Mouse (Mus musculus): ENCODE results near the gene Kif14.
"Not testable (repeated sequence)": the region's sequence is repeated elsewhere in the genome, so short reads cannot be mapped to it uniquely, and the experiment has no call there.

Gene Kif14

DNA sequence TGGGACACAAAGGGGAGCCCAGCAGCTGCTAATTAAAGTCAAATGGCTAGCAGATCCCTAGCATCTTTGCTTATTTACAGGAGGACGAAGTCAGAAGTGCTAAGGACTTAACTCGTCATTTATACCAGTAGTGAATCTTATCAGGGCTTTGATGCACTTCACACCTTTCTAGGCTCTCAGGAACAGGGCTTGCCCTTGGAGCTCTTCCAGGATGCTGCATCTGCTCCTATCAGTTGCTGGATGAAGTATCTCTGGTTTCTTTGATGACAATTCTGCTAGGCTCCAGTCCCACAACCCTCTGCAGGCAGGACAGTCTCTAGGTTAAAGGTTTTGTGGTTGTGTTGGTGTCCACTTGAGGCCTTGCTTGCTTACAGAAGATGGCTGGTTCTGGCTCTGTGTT is 26.1 kb downstream of the Kif14 start:
- DNase-seq: no peak

DNA sequence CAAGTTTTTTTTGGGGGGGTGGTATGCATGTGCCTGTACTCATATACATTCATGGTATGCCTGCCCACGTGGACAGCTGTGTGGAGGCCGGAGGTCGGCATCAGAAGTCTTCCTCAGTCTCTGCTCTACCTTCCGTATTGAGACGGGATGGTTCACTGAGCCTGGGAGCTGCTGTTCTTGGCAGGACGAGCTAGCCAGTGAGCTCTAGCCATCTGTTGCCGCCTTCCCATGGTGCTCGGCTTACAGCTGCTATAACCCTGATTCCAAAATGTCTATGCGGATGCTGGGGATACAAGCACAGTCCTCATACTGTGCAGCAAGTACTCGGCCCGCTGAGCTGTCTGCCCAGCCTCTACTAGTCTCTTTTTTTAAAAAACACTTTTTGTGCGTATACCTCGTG is 33.2 kb downstream of the Kif14 start:
- DNase-seq: no peak

DNA sequence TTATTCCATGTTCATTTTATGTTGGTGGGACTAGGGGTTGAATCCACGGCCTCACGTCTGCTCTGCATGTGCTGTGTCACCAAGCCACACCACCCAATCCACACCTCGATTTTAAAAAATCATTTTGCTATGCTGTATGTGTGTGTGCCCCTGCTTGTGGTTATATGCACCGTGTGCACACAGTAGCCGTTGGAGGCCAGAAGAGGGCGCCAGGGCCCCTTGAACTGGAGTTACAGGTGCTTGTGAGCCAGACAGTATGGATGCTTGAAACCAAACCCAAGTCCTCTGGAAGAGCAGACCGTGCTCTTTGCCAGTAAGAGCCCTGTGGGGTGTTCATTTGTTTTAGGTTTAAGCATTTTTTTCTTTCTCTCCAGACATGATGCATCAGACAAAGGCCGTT is 36.8 kb downstream of the Kif14 start:
- DNase-seq: no peak

DNA sequence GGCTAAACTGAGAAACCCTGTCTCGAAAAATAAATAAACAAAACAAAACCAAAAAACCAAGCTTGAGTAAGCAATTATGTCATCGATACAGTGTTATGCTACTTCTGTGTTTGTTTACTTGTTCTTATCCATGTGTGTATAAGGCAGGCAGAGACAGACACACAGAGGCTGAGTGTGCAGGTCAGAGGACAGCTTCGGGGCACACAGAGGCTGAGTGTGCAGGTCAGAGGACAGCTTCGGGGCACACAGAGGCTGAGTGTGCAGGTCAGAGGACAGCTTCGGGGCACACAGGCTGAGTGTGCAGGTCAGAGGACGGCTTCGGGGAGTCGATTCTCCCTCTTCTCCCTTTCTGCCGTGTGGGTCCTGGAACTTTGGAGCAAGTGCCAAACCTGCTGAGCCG is 40.1 kb downstream of the Kif14 start:
- DNase-seq: not testable (repeated sequence)

DNA sequence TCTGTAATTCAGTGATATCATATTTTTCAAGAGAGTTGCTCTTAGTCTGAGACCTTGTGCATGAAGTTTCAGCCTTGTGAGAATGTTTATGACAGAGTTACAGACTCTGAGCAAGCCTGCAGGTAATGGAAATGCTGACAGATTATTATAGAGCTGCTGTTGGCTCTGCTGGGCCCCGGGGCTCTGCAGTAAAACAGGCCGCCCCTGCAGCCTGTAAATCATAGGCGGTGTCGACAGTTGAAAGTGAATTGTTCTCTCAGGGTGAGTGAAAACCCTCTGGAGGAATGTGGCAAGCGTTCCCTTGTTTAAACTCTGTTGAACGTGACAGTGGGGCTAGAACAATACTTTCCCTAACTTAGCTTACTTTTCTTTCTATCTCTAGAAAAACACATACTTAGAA is 46.2 kb downstream of the Kif14 start:
- peak; percentile 34 for DNase-seq

DNA sequence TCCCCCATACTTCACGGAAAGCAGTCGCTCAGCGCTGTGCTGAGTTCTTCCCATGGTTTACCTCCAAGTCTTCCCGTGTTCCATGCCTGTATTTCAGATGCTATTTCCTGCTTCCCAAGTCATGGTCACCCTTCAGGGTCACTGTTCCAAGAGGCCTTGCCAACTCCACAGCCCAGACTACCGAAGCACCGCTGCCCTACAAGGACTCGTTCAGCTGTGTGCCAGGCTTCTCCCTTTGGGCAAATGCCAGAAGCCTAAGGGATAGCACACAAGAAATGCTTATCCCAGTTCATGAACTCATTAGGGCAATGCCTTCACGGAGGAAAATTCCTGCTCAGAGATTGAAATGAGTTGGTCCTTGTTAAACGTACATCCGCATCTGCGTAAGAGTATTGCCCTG is 47.0 kb downstream of the Kif14 start:
- no peak for DNase-seq

DNA sequence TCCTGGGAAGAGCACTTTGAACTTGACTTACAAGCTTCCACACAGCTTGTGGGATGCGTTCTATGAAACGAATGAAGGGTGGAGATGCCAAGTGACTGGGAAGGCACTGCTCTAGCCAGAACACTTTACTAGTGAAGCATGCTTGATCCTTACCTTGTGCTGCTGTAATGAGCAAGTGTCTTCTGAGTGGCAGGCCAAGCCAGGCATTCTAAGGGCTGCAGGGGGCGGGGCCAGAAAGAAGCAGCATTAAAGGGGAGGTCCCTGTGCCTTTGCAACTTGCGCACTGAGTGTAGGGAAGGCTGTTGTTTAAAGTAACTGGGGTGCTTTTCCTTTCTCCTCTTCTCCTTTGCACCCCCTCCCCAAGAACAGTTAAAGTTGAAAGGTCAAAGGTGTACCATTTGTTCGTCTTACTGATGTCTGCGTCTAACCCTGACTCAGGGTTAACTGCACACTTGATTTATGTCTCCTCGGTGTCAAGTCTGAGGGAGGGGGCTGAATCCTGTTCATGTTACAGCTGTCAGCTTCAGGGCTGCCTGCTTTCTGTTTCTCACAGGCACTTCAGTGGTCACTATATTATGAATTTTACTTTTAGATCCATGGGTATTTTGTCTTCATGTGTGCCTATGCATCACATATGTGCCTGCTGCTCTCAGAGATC is 52.7 kb downstream of the Kif14 start:
- peak; percentile 43 for DNase-seq

DNA sequence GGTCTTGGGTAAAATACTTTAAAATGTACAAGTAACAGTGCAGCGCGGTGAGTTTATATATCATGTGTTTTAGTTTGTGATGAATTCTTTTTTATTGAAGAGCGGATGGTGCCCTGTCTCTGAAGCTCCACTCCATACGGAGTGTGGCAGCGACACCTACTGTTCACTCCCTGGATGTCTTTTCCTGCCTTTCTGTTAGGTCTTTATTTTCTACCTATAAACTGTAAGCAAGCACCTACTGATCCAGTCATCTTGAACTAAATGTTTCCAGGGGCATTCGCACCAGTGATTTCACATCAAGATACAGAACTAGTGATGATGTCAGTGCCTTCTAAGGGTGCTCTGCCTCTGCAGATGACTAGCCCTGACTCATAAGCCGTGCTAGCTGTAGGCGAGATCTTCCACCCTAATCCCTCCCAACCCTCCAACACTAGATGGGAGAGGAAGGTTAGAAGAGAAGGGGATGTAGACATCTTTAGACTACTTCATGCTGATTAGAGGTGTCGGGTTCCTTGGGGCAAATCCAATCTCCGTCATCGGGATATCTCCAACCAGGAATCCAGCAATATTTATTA is 55.3 kb downstream of the Kif14 start:
- DNase-seq: peak; percentile 50

DNA sequence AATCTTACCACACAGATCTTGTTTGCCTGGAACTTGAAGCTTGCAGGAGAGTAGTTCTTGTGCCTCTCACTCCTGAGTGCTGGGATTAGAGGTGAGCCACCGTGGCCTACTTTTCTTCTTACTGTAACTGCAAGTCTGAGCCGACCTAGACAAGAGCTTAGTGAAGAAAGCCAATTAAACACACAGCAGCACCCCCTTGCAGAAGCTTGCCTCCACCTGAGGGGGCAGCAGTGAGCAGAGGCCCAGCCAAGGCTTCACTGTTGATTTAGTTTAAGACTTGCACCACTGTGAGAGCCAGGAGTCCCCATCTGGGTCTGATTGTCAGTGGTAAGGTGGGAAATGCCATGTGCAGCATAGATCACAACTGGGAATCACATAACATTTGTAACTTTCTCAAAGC is 58.8 kb downstream of the Kif14 start:
- peak; percentile 80 for DNase-seq

DNA sequence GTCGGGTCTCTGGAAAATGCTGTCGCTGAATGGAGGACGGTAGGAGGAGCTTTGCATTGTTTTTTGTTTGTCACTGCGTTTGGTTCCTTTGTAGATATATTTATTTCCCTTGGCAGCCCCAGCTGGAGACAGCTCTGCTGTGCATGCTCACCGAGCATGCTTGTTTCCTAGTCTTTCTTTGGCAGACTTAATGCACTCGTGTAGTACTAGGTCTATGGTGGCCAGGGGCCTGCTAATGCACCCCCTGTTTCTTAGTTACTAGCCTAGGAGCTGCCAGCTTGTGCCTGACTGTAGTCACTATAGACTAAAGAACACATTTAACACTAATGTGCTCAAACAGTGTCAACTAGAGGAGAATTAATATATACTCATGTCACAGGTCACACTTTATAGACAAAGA is 59.7 kb downstream of the Kif14 start:
- DNase-seq: no peak

DNA sequence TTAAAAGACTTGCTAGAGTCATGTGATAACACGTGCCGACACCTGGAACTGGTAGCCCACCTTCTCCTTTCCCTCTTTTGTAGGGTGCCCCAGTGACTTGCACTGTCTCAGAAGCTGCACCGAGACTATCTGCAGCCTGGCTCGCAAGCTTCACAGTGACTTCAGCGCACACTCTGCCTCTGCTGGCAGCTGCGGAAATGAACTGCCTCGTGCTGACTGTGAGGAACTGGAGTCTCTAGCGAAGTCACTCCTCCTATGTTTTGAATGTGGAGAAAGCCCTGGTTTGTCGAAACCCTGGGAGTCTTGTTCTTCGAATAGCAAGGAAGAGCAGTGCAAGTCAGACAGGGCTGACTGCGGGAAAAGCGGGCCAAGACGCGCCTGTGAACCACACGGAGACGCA is 61.0 kb downstream of the Kif14 start:
- no peak for DNase-seq

DNA sequence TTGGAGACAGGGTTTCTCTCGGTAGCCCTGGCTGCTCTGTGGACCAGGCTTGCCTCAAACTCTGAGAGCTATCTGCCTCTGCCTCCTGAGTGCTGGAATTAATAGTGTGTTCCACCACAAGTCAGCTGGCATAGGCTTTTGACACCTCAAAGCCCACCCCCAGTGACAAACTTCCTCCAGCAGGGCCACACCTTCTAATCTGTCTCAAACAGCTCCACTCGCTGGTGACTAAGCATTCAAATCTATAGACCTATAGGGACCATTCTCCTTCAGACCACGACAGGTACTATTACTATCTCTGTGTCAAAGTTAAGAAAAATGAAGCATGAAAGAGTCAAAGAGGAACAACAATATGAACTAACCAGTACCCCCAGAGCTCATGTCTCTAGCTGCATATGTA is 66.4 kb downstream of the Kif14 start:
- no peak for DNase-seq

DNA sequence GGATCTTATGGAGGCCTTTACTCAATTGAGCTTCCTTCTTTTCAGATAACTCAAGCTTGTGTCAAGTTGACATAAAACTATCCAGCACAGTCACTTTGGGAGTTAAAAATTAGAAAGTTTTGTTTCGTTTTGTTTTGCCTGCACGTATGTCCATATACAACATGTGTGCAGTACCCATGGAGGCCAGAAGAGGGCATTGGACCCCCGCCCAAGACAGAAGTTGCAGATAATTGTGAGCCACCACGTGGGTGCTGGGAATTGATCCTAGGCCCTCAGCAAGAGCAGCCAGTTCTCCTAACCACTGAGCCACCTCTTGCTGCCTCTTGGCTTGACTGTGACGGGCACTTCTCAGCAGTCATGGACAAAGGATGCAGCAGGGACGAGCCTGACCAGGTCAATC is 70.8 kb downstream of the Kif14 start:
- DNase-seq: no peak

DNA sequence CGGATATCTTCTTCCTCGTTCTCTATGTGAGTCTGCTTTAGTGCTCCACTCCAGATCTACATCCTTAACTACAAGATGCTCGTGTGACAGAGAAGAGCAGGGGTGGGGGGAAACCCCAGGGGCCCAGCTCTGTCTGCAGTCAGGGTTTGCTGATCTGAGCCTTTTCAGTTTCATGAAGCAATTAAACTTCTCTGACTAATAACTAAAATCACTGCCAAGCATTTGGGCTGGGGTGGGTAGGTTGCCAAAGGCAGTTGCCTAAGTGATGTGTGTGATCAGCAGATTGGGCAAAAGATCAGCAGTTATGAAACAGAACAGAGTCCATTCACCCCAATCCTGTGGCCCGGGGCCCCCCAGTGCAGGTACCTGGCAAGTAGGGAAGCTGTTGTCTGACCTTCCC is 72.1 kb downstream of the Kif14 start:
- DNase-seq: no peak

DNA sequence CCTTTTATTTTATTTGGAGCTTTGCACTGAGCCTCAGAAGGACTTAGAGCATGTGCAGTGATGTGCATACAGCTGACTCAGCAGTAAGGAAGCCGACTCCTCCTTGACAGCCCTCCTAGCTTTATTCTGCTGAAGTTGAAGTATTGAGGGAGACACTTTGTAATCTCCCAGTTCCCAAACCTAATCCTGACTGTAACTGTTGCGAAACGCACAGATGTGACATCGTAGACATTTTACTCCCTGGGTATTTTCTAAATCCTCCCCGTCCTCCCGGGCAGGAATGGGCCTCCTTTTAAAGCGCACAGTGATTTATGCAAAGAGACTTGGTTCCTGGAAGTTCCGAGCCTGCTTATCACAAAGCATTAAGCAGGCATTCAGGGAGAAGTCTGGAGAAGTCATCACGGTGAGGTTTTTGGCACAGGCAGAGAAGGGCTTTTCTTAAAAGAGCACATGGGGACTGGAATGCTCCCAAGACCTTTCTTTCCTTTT is 74.3 kb downstream of the Kif14 start:
- DNase-seq: peak; percentile 18

DNA sequence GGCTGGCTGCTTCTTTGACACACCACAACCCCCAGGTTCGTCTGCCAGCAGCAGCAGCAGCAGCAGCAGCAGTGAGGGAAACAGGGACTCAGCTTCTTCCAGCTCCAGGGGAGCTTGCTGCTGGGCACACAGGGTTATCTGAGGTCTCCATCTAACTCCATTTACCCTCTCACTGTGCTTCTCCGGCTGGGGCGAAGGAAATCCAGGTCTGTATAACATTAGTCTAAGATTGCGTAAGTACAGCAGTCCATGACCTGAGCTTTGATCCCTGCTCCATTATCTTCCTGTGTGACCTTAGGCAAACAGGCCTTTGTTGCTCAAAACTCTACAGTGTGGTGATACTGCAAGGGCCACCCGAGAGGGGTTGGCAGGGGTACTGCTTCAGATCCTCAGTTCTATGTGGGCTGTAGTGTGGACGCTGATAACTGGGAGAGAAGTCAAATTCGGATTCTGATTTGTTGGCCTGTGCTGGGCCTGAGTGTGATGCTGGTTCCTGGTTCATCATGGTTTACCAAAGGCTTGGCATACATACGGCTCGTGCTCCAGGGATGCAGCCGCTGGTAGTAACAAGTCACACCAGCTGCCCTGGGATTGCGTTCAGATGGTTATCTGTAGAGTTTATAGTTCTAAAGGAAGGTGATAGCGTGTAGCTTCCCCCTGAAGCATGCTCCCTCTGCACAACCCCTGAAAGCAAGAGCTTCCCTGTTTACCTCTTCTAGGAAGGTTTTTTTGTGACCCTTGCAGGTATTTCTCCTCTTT is 75.7 kb downstream of the Kif14 start:
- DNase-seq: peak; percentile 19

DNA sequence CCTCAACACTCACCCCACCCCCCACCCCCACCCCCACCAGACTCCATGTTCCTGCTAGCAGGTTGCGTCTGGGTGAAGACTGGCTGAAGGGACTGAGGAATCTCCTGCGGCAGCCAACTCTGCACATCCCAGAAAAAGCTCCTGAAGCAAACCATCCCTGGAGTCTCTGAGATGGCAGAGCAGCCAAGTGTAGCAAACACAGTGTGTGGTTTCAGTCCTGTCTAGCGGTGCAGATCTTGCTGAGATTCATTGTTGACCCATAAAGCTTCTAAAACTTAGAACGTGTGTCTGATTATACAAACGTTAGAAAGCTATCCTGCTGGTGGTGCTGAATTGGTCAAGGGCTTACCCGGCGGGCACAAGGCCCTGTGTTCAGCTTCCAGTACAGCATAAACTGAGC is 77.8 kb downstream of the Kif14 start:
- no peak for DNase-seq

DNA sequence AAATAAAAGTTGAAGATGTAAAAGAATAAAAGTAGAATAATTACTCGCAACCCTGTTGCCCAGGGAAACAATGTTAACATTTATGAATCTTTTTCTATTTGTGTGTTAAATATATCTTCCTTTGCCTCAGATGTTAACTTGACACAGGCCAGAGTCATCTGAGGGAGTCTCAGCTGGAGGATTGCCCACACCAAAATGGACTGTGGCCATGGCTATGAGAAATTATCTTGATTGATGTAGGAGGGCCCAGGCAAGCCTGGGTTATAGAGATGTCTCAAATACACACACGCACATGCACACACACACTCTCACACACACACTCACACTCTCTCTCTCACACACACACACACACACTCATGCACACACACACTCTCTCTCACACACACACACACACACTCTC is 80.9 kb downstream of the Kif14 start:
- no peak for DNase-seq

DNA sequence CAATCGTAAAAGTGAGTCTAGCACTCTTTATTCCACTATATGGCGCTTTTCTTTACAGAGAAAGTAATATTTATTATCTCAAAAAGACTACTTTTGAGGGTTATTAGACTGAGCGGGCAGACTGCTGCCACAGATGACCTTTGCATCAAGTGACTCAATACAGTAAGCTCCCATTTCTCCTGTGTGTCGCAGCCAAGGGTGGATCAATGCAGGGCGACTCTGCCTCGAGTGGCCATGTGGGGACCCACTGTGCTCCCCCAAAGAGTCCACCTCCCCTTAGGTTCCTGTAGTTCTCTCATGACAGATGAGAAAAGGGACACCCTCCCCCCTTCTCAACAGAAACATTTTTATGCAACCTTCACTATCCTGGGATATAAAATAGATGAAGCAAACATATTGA is 84.1 kb downstream of the Kif14 start:
- no peak for DNase-seq

DNA sequence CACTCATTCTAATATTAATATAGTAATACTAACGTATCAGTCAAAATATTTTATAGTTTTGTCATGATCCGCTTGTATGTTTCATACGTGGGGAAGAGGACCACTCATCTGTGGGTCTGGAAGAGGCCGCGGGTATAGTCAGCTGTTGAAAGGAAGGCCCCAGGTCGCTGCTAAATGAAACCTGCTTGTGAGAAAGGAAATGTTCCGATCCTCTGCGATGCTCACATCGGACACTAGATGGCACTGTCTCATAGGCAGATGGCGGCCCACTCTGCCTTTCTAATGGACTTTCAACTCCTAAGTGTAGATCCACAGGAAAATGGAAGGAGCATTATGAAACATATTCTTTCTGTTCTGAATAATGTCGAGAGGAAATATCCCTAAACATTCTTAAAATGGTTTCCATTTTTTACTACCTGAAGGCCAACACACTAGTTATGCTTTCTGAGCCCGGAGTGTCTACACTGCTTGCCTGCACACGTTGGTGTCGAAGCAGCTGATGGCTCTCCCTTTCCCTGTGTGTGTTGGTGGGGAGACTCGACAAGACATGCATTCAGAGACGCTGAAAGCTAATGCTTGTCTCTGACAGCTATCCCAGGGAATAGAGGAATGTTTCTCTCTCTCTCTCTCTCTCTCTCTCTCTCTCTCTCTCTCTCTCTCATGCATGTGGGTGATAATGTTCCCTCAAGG is 84.9 kb downstream of the Kif14 start:
- peak; percentile 84 for DNase-seq

DNA sequence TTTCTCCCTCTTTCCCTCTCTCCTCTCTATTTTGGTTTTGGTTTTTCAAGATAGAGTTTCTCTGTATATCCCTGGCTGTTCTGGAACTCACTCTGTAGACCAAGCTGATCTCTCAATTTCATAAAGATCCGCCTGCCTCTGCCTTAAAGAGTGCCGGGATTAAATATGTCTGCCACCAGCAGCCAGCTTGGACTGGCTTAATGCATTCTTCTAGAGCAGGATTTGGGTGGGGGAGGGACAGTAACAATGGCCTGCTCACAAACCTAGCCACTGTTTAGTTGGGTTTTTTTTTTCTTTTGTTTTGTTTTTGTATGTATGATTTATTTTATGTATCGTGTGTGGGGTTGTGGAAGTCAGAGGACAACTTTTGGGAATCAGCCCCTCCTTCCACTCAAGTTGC is 88.5 kb downstream of the Kif14 start:
- no peak for DNase-seq

DNA sequence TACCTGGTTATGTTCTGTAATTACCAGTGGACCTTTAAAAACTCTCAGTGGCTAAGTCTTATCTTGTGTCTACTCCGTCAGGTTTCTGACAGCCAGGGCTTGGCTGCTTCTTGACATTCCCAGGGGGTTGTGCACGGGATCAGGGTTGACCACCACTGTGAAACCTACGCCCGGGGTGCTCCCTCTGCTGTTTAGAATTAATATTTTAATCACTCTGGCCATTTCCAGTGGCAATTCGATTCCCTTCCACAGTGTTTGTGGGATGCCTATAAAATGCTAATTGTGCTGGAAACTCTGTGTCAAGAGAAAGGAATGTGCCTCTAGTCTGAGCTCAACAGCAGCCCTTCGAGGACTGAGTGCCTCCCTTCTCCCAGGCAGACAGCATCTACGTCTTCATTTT is 89.7 kb downstream of the Kif14 start:
- no peak for DNase-seq

DNA sequence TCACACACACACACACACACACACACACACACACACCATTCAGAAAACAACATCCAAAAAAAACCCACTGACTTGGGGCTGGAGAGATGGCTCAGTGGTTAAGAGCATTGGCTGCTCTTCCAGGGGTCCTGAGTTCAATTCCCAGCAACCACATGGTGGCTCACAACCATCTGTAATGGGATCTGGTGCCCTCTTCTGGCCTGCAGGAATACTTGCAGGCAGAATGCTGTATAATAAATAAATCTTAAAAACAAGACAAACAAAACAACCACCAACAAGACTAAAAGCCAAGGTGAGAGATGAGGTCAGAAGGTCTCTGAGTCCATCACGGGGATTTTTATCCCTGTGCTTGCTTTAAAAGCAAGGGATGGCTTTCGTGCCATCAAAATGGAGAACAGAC is 90.5 kb downstream of the Kif14 start:
- DNase-seq: not testable (repeated sequence)

DNA sequence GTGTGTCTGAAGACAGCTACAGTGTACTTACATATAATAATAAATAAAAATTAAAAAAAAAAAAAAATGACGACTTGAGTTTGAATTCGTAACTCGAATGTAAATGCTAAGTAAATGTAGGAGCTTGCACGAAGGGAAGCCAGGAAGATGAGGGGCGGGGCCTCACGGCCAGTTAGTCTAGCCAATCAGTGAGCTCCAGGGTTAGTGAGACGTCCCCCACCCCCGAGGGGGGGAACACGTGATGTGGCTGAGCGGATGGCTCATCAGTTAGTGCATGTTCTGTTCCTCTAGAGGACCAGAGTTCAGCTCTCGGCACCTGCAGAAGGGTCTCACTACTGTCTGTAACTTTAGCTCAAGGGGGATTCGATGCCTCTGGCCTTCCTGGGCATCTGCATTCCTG is 91.3 kb downstream of the Kif14 start:
- DNase-seq: no peak

All from embryo, embryonic 11 days (tissue).